Mouse (Mus musculus): ENCODE data around the gene Pik3cd. TPM values are rescaled to one million over a fixed set of nuclear protein-coding genes. Genes with fewer than 3 reads are reported as not detected.

Gene Pik3cd
- polyA plus RNA-seq, 1 experiment from 2014 or later: 5.5 TPM

DNA sequence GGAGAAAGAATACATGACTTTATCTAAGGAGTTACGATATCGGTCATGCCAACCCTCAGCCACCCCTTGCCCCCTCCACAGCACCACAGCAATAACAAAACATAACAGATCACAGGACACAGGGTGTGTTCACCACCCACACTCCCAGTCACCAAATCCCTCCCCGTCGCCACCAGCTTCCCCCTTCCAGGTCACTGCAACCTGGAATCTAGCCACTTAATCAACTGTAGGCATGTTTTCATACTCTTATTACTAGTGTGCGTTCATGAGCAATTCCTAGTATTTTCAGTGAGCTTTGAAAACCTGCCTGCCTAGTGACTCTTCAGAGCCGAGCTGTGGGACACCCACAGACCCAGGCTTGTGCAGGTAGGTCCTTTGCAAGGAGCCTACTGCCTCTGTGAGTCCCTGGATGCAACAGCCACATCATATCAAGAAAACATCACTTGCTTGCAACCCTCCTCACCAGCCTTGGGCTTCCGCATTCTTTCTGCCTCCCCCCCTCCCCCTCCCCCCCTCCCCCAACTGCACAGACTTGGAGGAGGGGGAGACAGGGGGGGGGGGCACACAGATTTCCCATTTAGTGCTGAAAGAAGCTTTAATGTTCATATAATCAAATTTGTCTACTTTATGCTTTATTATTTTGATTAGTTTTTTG, 38.4 kb downstream of the Pik3cd start:
- no peak for TF ChIP-seq CTCF (IDR thresholded peaks at IDR 0.05; ENCODE audit: low read depth)
- H3K4me3 ChIP-seq (ENCODE audit: low read depth, low read length): no peak overlapping the region
- no peaks in the 10 kb centered on the region for H3K36me3 ChIP-seq (ENCODE audit: insufficient read depth)
- WGBS: 59% methylated on average over 7 of the region's 7 CpGs
- H3K4me1 ChIP-seq (ENCODE audit: insufficient read depth): no peaks in the 10 kb centered on the region
- ATAC-seq (ENCODE audit: insufficient read depth) (no peak), DNase-seq (no peak)
- no peak overlapping the region for H3K4me2 ChIP-seq
- H3K27me3 ChIP-seq (ENCODE audit: insufficient read depth, low read length): no peaks in the 10 kb centered on the region
- H3K9ac ChIP-seq: no peak overlapping the region
- no peaks in the 10 kb centered on the region for H3K9me3 ChIP-seq (ENCODE audit: low read depth, low read length)
- no peak overlapping the region for H3K27ac ChIP-seq (ENCODE audit: low read depth)

DNA sequence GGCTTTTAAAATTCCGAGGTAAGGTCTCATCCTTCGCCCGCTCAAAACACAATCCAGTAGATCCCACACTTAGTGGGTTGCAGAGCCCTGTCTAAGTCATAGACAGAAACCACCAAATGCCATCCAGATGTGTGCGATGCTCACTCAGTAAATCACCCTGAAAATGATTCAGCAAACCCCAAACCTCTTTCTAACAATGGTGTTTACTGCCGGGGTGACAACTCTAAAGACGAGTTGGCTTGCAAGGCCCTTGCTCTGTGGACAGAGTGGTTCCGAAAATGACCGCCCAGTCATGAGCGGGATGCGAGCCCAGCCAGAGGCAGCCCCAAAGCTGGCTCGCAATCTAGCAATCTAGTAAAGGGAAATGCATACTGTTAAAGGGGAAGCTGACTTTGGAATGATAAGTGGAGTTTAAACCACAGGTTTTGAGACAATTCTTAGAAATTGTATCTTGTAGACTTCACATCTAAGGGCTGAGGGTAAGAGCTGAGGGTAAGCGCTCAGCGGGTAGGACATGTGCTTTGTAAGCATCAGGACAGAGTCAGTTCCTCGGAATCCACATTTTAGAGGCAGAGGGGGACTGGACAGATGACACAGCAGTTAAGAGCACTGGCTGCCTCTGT, 40.3 kb downstream of the Pik3cd start:
- no peaks in the 10 kb centered on the region for H3K36me3 ChIP-seq (ENCODE audit: insufficient read depth)
- H3K9ac ChIP-seq: no peak overlapping the region
- no peaks in the 10 kb centered on the region for H3K27me3 ChIP-seq (ENCODE audit: insufficient read depth, low read length)
- no peaks in the 10 kb centered on the region for H3K9me3 ChIP-seq (ENCODE audit: low read depth, low read length)
- DNase-seq: no peak
- no peak overlapping the region for H3K4me3 ChIP-seq (ENCODE audit: low read depth, low read length)
- WGBS: 82% methylated on average over 14 of the region's 14 CpGs
- ATAC-seq (ENCODE audit: insufficient read depth): no peak
- TF ChIP-seq CTCF (IDR thresholded peaks at IDR 0.05; ENCODE audit: low read depth): no peak
- no peak overlapping the region for H3K4me2 ChIP-seq
- no peaks in the 10 kb centered on the region for H3K4me1 ChIP-seq (ENCODE audit: insufficient read depth)
- H3K27ac ChIP-seq (ENCODE audit: low read depth): no peak overlapping the region

DNA sequence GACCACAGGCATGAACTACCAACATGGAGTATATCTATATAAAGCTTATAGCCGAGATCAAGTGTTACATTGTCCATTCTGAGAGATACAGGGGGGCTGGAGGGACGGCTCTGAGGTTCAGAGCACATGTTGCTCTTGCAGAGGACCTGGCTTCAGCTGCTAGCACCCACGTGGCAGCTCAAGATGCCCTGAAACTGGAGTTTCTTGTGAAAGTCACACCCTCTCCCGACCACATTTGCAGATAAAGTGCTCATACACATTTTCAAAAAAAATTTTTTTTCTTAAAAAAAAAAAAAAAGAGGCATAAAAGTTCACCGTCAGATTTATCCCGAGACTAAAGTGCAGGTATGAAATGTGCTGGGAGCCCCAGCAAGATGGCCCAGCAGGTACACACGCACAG, 41.8 kb downstream of the Pik3cd start:
- Histone ChIP-seq H3K27ac (ENCODE audit: low read depth) (no peak overlapping the region), H3K4me3 (ENCODE audit: low read depth, low read length) (no peak overlapping the region), H3K27me3 (ENCODE audit: insufficient read depth, low read length) (no peaks in the 10 kb centered on the region), H3K9me3 (ENCODE audit: low read depth, low read length) (no peaks in the 10 kb centered on the region), H3K36me3 (ENCODE audit: insufficient read depth) (no peaks in the 10 kb centered on the region), H3K9ac (no peak overlapping the region), H3K4me1 (ENCODE audit: insufficient read depth) (no peaks in the 10 kb centered on the region), H3K4me2 (no peak overlapping the region)
- TF ChIP-seq CTCF (IDR thresholded peaks at IDR 0.05; ENCODE audit: low read depth): no peak
- ATAC-seq (ENCODE audit: insufficient read depth) (no peak), DNase-seq (no peak)
- WGBS: 74% methylated on average over 7 of the region's 7 CpGs

DNA sequence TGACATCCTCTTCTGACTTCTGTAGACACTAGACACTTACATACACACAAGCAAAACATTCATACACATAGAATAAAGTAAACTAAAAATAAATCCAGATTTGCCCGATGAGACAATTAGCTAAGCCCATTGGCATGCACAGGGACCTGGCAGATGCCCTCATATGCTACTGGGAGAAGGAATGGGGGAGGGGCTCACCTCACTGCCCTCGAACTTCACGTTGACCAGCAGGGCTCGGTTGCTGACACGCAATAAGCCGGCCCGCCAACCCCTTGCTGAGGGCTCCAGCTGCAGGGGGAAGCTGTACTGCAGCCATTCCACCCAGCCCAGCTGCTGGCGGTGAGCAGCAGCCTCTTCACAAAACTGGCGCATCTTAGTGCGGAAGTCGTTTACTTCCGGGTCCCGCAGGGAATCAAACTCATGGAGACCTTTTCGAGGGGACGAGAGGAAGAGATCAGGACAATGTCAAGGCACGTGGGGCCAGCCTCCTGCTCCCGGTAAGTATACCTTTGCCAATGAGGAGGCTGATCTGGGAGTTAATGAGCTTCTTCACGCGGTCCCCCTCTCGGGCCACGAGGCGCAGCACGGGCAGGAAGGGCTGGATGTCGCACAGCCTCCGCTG, 42.8 kb downstream of the Pik3cd start:
- H3K27ac ChIP-seq (ENCODE audit: low read depth): no peak overlapping the region
- 0 out of 2 replicates have a peak overlapping the region, but pooled peaks have one; percentile 1 for H3K4me2 ChIP-seq
- H3K4me1 ChIP-seq (ENCODE audit: insufficient read depth): no peaks in the 10 kb centered on the region
- TF ChIP-seq CTCF (IDR thresholded peaks at IDR 0.05; ENCODE audit: low read depth): no peak
- ATAC-seq (ENCODE audit: insufficient read depth) (no peak), DNase-seq (no peak)
- no peak overlapping the region for H3K4me3 ChIP-seq (ENCODE audit: low read depth, low read length)
- no peaks in the 10 kb centered on the region for H3K36me3 ChIP-seq (ENCODE audit: insufficient read depth)
- 60% methylated on average over 25 of the region's 25 CpGs for WGBS
- H3K9me3 ChIP-seq (ENCODE audit: low read depth, low read length): no peaks in the 10 kb centered on the region
- no peak overlapping the region for H3K9ac ChIP-seq
- H3K27me3 ChIP-seq (ENCODE audit: insufficient read depth, low read length): no peaks in the 10 kb centered on the region

DNA sequence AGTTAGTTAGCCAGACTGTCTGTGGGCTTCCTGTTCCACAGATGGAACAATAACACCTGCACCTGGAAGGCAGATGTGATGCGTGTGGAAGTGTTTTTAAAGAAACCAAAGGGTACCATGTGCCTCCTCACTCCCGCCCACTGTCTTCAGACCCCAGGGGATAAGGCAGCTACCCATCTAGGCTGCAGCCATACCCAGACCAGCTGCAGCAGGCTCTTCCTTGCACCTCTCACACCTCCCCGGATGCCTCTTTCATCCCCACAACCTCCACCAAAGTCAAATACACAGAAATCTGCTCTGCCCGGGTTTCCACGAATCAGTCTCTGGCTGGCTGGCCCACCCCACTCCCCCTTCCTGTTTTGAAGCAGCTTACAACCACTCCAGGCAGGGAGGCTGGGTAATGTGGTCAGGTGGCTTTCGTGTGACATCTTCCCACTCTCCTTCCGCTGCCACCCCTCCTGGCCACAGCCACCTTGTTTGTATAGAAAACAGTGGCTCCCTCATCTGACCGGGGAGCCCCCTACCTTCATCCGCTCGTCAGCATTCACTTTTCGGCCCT, 44.4 kb downstream of the Pik3cd start:
- ATAC-seq (ENCODE audit: insufficient read depth): 0 out of 2 replicates have a peak, but pooled peaks have one; percentile 14
- no peak for TF ChIP-seq CTCF (IDR thresholded peaks at IDR 0.05; ENCODE audit: low read depth)
- Histone ChIP-seq H3K4me2 (no peak overlapping the region), H3K4me3 (ENCODE audit: low read depth, low read length) (no peak overlapping the region), H3K9me3 (ENCODE audit: low read depth, low read length) (no peaks in the 10 kb centered on the region), H3K9ac (no peak overlapping the region), H3K27ac (ENCODE audit: low read depth) (no peak overlapping the region), H3K36me3 (ENCODE audit: insufficient read depth) (no peaks in the 10 kb centered on the region), H3K27me3 (ENCODE audit: insufficient read depth, low read length) (no peaks in the 10 kb centered on the region), H3K4me1 (ENCODE audit: insufficient read depth) (no peaks in the 10 kb centered on the region)
- no peak for DNase-seq
- 50% methylated on average over 11 of the region's 11 CpGs for WGBS

DNA sequence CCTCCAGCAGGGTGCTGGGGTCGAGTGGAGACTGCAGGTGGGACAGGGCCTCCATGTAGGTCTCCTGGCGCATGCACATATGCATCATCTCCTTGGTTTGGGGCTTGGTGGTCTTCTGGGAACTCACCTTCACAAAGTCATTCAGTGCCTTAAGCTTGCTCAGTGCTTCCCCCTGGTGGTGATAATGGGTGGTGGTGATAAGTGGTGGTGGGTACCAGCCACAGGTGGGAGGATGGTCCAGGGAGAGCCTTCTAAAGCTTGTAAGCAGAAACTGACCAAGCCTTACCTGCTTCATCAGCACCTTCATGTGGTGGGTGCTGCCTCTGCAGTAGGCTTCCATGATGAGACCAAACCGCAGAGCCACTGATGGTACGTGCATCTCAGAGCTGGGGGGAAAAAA, 48.1 kb downstream of the Pik3cd start:
- Histone ChIP-seq H3K27me3 (ENCODE audit: insufficient read depth, low read length) (no peaks in the 10 kb centered on the region), H3K4me2 (no peak overlapping the region), H3K27ac (ENCODE audit: low read depth) (no peak overlapping the region), H3K4me1 (ENCODE audit: insufficient read depth) (no peaks in the 10 kb centered on the region), H3K9me3 (ENCODE audit: low read depth, low read length) (no peaks in the 10 kb centered on the region), H3K36me3 (ENCODE audit: insufficient read depth) (peaks cover 6% of the 10 kb centered on the region; the same call in 1 of the 2 replicates), H3K4me3 (ENCODE audit: low read depth, low read length) (no peak overlapping the region), H3K9ac (no peak overlapping the region)
- DNase-seq (peak; percentile 33), ATAC-seq (ENCODE audit: insufficient read depth) (no peak)
- peak; percentile 81 for TF ChIP-seq CTCF (IDR thresholded peaks at IDR 0.05; ENCODE audit: low read depth)
- 84% methylated on average over 4 of the region's 4 CpGs for WGBS

Data from lung, embryonic 14.5 days (tissue).